Mouse (Mus musculus): Measurements from ENCODE around the gene Vamp3. TPM values are rescaled to one million over a fixed set of nuclear protein-coding genes. Genes with fewer than 3 reads are reported as not detected.

The Vamp3 gene
- total RNA-seq, 1 experiment from 2014 or later: 79.3 TPM

Other genes starting within 250 kb of the Vamp3 start
- 5.2 and 6.3 TPM in 2 replicates for gene Errfi1, start 204.0 kb downstream of the Vamp3 start, total RNA-seq (2017)
- gene Park7, start 143.5 kb downstream of the Vamp3 start, total RNA-seq (2017): 111 and 114 TPM in 2 replicates
- gene Tnfrsf9, start 143.4 kb downstream of the Vamp3 start, total RNA-seq (2017): 0.23 TPM in 1 of 2 replicates, not detected in the other
- not detected in 2 replicates for gene Uts2, start 60.9 kb downstream of the Vamp3 start, total RNA-seq (2017)
- 2.3 TPM in 2 replicates for gene Per3, start 13.3 kb downstream of the Vamp3 start, total RNA-seq (2017)
- gene Gm13090, start 31.6 kb upstream of the Vamp3 start, total RNA-seq (2017): not detected in 2 replicates

Data from neutrophil, adult 5-6 weeks (primary cell).